ENCODE assay signal across 8 mouse cellular contexts in the genomic region with DNA sequence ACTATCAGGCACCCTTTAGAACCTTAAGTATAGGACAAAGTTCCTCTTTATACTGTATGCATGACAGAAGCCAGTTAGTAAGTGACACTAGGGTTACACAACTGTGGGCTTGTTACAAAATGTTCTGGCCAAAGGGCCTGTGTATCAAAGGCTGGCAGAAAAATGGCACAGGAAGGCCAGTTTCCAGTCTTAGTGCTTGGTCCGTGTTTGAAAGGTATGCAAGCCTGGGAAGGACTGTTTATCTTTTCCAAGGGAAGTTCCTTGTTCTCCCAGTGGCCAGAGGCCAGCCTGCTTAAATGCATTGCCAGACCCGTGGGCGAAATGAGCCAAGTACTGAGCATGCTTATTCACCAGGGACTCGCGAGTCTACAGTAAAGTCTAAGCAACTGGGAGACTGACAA. TPM values are rescaled to one million over a fixed set of nuclear protein-coding genes. Genes with fewer than 3 reads are reported as not detected.
DNase-seq lines count a peak whose midpoint lies in the region; ATAC-seq lines count a peak whose summit lies in the region.

No protein-coding gene starts in this region.

- peak; percentile 45 for DNase-seq in cerebellum, adult 11 months
- DNase-seq in 3T3-L1 (ENCODE audit: low read depth, low spot score), result peak; percentile 33
- peak; percentile 72 to 78 for DNase-seq in cerebellum, postnatal 25 days
- DNase-seq in heart, postnatal 36 days, result peak; percentile 81 to 84
- peak; percentile 27 for DNase-seq in left cerebral cortex, postnatal 4 days
- peak; percentile 40 to 43 for DNase-seq in right cerebral cortex, postnatal 36 days (ENCODE audit: low spot score in 2 of 2)
- DNase-seq in MN1 (ENCODE audit: low spot score), result no peak

- intact Hi-C loops in heart, postnatal 36 days (cut with DNase I), result no loop called here
- intact Hi-C loops in left cerebral cortex, postnatal 4 days (cut with DNase I), result no loop called here

- no peak for ATAC-seq in cerebellum, adult (ENCODE audit: insufficient number of reproducible peaks, low FRiP score, low TSS enrichment)

RNA-seq across cellular contexts. Expression of a gene that starts 15.0 kb away (rescaled TPM):
- 1 to 10 TPM; 5.0 to 5.2 TPM for total RNA-seq in heart, postnatal 36 days (2021)
- 10 to 100 TPM; 19.1 to 20.2 TPM for total RNA-seq in left cerebral cortex, postnatal 4 days (2021)

RNA-seq across cellular contexts. Expression of a gene that starts 35.6 kb away (rescaled TPM):
- not detected for total RNA-seq in heart, postnatal 36 days (2021)
- total RNA-seq in left cerebral cortex, postnatal 4 days (2021), result 1 to 10 TPM in 1 of 2 experiments, under 1 TPM in 1; 0.95 to 1.1 TPM

RNA-seq across cellular contexts. Expression of a gene that starts 39.8 kb away (rescaled TPM):
- total RNA-seq in heart, postnatal 36 days (2021), result not detected
- not detected for total RNA-seq in left cerebral cortex, postnatal 4 days (2021)

RNA-seq across cellular contexts. Expression of a gene that starts 42.3 kb away (rescaled TPM):
- 10 to 100 TPM; 29.4 to 39.8 TPM for total RNA-seq in heart, postnatal 36 days (2021)
- 10 to 100 TPM; 74.5 to 75.2 TPM for total RNA-seq in left cerebral cortex, postnatal 4 days (2021)
